Mouse (Mus musculus) kidney, adult 2 months (tissue): ENCODE results near the gene Tnfrsf22. TPM values are rescaled to one million over a fixed set of nuclear protein-coding genes. Genes with fewer than 3 reads are reported as not detected.
A peak's percentile ranks its signal among the peaks of the same experiment; 100 is the strongest.

Experiments
- DNase-seq: peaks from one replicate; pipeline ENCODE4 v3.0.0; 2021
- H3K27ac ChIP-seq: fragments of 200-500 bp; 2 replicates; pipeline ENCODE4 v1.5.1; 2012; ENCODE audit warnings: low read depth, low read length, control low read depth, inconsistent platforms; ENCODE audit not compliant: insufficient read depth
- H3K27me3 ChIP-seq: fragments of 200-500 bp; replicated peaks from 2 replicates; pipeline ENCODE4 v1.6.1; 2012; ENCODE audit warnings: mild to moderate bottlenecking, moderate library complexity, low read length, inconsistent platforms; ENCODE audit not compliant: control insufficient read depth, insufficient read depth
- H3K36me3 ChIP-seq: fragments of 200-500 bp; 2 replicates; pipeline ENCODE4 v1.6.1; 2012; ENCODE audit warnings: mild to moderate bottlenecking, moderate library complexity, low read length, inconsistent platforms; ENCODE audit not compliant: control insufficient read depth, insufficient read depth
- H3K4me1 ChIP-seq: fragments of 200-500 bp; 2 replicates; pipeline ENCODE4 v1.6.1; 2011; ENCODE audit warnings: low read length; ENCODE audit not compliant: control insufficient read depth, insufficient read depth
- H3K4me3 ChIP-seq: fragments of 200-500 bp; 2 replicates; pipeline ENCODE4 v1.5.1; 2011; ENCODE audit warnings: mild to moderate bottlenecking, low read depth, low read length, control low read depth; ENCODE audit not compliant: insufficient read depth
- CTCF ChIP-seq: fragments of 200-500 bp; conservative IDR thresholded peaks from 2 replicates; pipeline ENCODE4 v1.5.1; 2011; ENCODE audit warnings: low read depth, mild to moderate bottlenecking, control low read depth, low read length, moderate library complexity, mixed read lengths; ENCODE audit not compliant: insufficient read depth, insufficient read length
- POLR2A ChIP-seq: fragments of 200-500 bp; IDR thresholded peaks from one replicate; pipeline ENCODE4 v1.6.1; 2011; ENCODE audit warnings: low read depth, low read length, control low read depth
- WGBS: fragments of 180-500 bp; shearing (Covaris S2); methylation state at CpG from one replicate; pipeline ENCODE4 v1.1.7; 2018; 5-methylcytosine and 5-hydroxymethylcytosine counted together
- polyA plus RNA-seq: library from polyadenylated mRNA; depleted of rRNA; stranded (reverse); fragments of >200 nt; gene quantifications from 2 replicates; pipeline ENCODE4 v1.2.3, GENCODE M21; 2012; rRNA removed

Gene Tnfrsf22
- polyA plus RNA-seq, 1 experiment = 5.6 TPM

DNA sequence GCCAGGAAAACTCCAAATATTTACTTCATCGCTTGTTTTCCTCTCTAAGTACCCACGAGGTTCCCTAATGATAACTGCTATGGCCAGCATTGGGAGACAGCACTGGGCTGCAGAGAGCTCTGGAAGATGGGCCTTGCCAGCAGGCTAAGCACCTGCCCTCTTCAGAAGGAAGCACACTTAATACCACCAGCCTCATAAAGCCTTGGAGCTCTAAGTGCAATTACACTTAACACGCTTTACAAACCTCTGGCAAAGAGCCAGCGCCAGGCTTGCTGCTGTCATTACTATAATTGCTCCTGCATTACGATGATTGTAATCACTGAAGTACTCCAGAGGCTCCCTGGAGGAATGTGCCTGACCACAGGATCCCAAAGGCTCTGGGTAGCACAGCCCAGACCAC, 54.6 kb downstream of the Tnfrsf22 start:
- Histone ChIP-seq H3K27ac (no peak overlapping the region), H3K36me3 (no peaks in the 10 kb centered on the region), H3K27me3 (no peaks in the 10 kb centered on the region), H3K4me1 (peaks cover 9% of the 10 kb centered on the region; the same call in 1 of the 2 replicates), H3K4me3 (no peak overlapping the region)
- peak; percentile 15 for DNase-seq
- TF ChIP-seq POLR2A (no peak), CTCF (no peak)
- 51% methylated on average over 5 of the region's 5 CpGs for WGBS

GRCm38 (mm10) chr7:143592255-143592654, 57.2 kb downstream of the Tnfrsf22 start:
- DNase-seq = no peak
- Histone ChIP-seq H3K27me3 (no peaks in the 10 kb centered on the region), H3K4me1 (no peaks in the 10 kb centered on the region), H3K4me3 (no peak overlapping the region), H3K27ac (no peak overlapping the region), H3K36me3 (no peaks in the 10 kb centered on the region)
- no peak for TF ChIP-seq CTCF
- WGBS = 90% methylated on average over 10 of the region's 10 CpGs

GRCm38 (mm10) chr7:143588006-143588405, 61.5 kb downstream of the Tnfrsf22 start:
- Histone ChIP-seq H3K36me3 (no peaks in the 10 kb centered on the region), H3K4me1 (no peaks in the 10 kb centered on the region), H3K27me3 (no peaks in the 10 kb centered on the region), H3K4me3 (no peak overlapping the region), H3K27ac (no peak overlapping the region)
- DNase-seq = no peak
- WGBS = 91% methylated on average over 4 of the region's 4 CpGs
- TF ChIP-seq CTCF (no peak), POLR2A (no peak)

DNA sequence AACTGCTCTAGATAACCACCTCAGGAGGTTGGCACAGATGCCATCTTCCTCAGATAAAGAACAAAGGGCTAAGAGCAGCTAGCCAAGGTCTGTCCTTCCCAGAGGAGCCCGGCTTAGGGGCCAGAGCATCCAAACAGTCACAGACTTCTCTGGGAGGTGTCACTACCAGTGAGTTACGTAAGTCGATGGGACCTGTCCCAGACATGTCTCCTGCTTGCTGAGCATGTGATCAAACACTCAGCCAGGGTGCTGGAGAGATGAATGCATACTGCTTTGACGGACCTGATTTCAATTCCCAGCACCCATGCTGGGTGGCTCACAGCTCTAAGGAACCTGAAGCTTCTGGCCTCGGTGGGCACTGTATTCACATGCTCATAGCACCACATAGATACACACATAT, 61.9 kb downstream of the Tnfrsf22 start:
- Histone ChIP-seq H3K27ac (no peak overlapping the region), H3K36me3 (no peaks in the 10 kb centered on the region), H3K27me3 (no peaks in the 10 kb centered on the region), H3K4me3 (no peak overlapping the region), H3K4me1 (no peaks in the 10 kb centered on the region)
- no peak for DNase-seq
- TF ChIP-seq CTCF (no peak), POLR2A (no peak)
- 89% methylated on average over 5 of the region's 5 CpGs for WGBS

Other genes with a start within 250 kb of the Tnfrsf22 start
- 30.8 and 31.0 TPM in 2 replicates for gene Cdkn1c, start 188.6 kb downstream of the Tnfrsf22 start, polyA plus RNA-seq
- 1,125 and 1,412 TPM in 2 replicates for gene Slc22a18, start 175.9 kb downstream of the Tnfrsf22 start, polyA plus RNA-seq
- 46.6 and 50.2 TPM in 2 replicates for gene Phlda2, start 146.5 kb downstream of the Tnfrsf22 start, polyA plus RNA-seq
- gene Nap1l4, start 100.6 kb downstream of the Tnfrsf22 start, polyA plus RNA-seq = 60.2 and 68.7 TPM in 2 replicates
- gene Cars, start 49.6 kb downstream of the Tnfrsf22 start, polyA plus RNA-seq = 8.9 and 9.6 TPM in 2 replicates
- 0.91 and 1.4 TPM in 2 replicates for gene Tnfrsf26, start 20.9 kb downstream of the Tnfrsf22 start, polyA plus RNA-seq
- 3.0 and 3.5 TPM in 2 replicates for gene Tnfrsf23, start 36.2 kb upstream of the Tnfrsf22 start, polyA plus RNA-seq
- 75.0 and 77.1 TPM in 2 replicates for gene Osbpl5, start 107.3 kb upstream of the Tnfrsf22 start, polyA plus RNA-seq
- gene Mrgprg, start 117.3 kb upstream of the Tnfrsf22 start, polyA plus RNA-seq = 0.33 and 1.1 TPM in 2 replicates
- gene Mrgpre, start 134.8 kb upstream of the Tnfrsf22 start, polyA plus RNA-seq = 2.3 and 2.8 TPM in 2 replicates
- 31.3 and 33.4 TPM in 2 replicates for gene Nadsyn1, start 173.2 kb upstream of the Tnfrsf22 start, polyA plus RNA-seq
- 51.7 and 81.9 TPM in 2 replicates for gene Dhcr7, start 173.5 kb upstream of the Tnfrsf22 start, polyA plus RNA-seq
- not detected in 2 replicates for gene Gm498, start 217.2 kb upstream of the Tnfrsf22 start, polyA plus RNA-seq